Mouse (Mus musculus) midbrain, embryonic 13.5 days (tissue): Measurements from ENCODE around the gene Kif13a. TPM values are rescaled to one million over a fixed set of nuclear protein-coding genes. Genes with fewer than 3 reads are reported as not detected.

Experiments
- ATAC-seq: fragments of 200-750 bp; cut with Nextera tagmentation; 2 replicates; pipeline ENCODE4 v1.8.0; 2017; ENCODE audit warnings: mild to moderate bottlenecking, moderate TSS enrichment, moderate library complexity
- H3K27ac ChIP-seq: fragments of 300-500 bp; sonication (generic); 2 replicates; pipeline ENCODE4 v1.5.1; 2015; ENCODE audit warnings: inconsistent platforms, mild to moderate bottlenecking, moderate library complexity
- H3K27me3 ChIP-seq: fragments of 300-500 bp; sonication (generic); 2 replicates; pipeline ENCODE4 v1.6.1; 2015; ENCODE audit warnings: mild to moderate bottlenecking, inconsistent platforms
- H3K36me3 ChIP-seq: fragments of 300-500 bp; sonication (generic); 2 replicates; pipeline ENCODE4 v1.6.1; 2015; ENCODE audit warnings: mild to moderate bottlenecking, inconsistent platforms
- H3K4me1 ChIP-seq: fragments of 300-500 bp; sonication (generic); replicated peaks from 2 replicates; pipeline ENCODE4 v1.6.1; 2015; ENCODE audit warnings: inconsistent platforms
- H3K4me2 ChIP-seq: fragments of 300-500 bp; sonication (generic); replicated peaks from 2 replicates; pipeline ENCODE4 v1.6.1; 2015; ENCODE audit warnings: moderate library complexity, mild to moderate bottlenecking, inconsistent platforms
- H3K4me3 ChIP-seq: fragments of 300-500 bp; sonication (generic); replicated peaks from 2 replicates; pipeline ENCODE4 v1.5.1; 2015; ENCODE audit warnings: mild to moderate bottlenecking, inconsistent platforms
- H3K9ac ChIP-seq: fragments of 300-500 bp; sonication (generic); replicated peaks from 2 replicates; pipeline ENCODE4 v1.6.1; 2015; ENCODE audit warnings: mild to moderate bottlenecking, inconsistent platforms
- H3K9me3 ChIP-seq: fragments of 300-500 bp; sonication (generic); 2 replicates; pipeline ENCODE4 v1.6.1; 2016; ENCODE audit warnings: mild to moderate bottlenecking, inconsistent platforms
- WGBS: fragments of 180-500 bp; shearing (Covaris S2); methylation state at CpG from one replicate; pipeline ENCODE4 v1.1.7; 2015; 5-methylcytosine and 5-hydroxymethylcytosine counted together
- polyA plus RNA-seq: library from polyadenylated mRNA; unstranded; fragments of >200 nt; fragmentation: Nextera tagmentation; extraction: Ambion mirVana; gene quantifications from 2 replicates; pipeline ENCODE4 v1.2.1, GENCODE M21; 2015

The Kif13a gene
- polyA plus RNA-seq, 1 experiment from 2014 or later, result 9.6 TPM

DNA sequence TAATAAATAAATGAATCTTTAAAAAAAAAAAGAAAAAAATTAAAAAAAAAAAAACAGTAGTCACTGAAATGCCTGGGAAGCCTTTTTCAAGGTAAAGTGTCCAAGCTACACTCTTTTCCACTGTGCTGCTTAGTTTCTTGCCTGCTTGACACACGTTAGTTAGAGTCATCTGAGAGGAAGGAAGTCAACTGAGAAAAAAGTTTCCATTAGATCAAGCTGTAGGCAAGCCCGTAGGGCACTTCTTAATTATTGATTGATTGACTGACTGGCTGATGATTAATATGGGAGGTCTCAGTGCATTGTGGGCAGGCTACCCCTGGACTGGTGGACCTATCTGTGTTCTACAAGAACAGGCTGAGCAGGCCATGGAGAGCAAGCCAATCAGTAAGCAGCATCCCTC lies 9.9 kb downstream of the Kif13a start:
- ATAC-seq, result no peak
- 89% methylated on average over 2 of the region's 2 CpGs for WGBS
- 0 out of 2 replicates have a peak, but pooled peaks cover 4% of the 10 kb centered on the region for H3K36me3 ChIP-seq

DNA sequence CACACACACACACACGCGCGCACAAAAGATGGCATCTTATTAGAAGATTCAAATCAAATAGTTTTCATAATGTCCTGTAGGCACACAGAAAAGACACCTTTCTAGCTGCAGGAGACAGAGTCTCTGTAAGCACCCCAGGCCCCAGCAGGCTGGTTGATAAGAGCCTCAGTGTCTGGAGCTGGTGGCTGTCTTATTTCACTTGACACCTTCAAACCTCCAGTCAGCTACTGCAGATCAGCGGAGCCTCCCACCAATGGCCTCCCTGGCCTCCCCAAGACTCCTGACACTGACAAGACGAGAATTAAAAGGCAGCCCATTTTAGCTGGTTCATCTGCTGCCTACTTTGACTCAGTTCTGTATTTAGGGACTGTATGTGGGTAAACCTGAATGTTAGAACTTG lies 11.2 kb downstream of the Kif13a start:
- 90% methylated on average over 5 of the region's 5 CpGs for WGBS
- Histone ChIP-seq H3K27me3 (no peaks in the 10 kb centered on the region), H3K4me1 (no peaks in the 10 kb centered on the region), H3K36me3 (0 out of 2 replicates have a peak, but pooled peaks cover 4% of the 10 kb centered on the region), H3K4me2 (no peak overlapping the region), H3K4me3 (no peak overlapping the region), H3K9ac (no peak overlapping the region), H3K9me3 (no peaks in the 10 kb centered on the region), H3K27ac (no peak overlapping the region)
- ATAC-seq, result no peak

More for the DNA sequence above, 9.9 kb downstream of the Kif13a start:
- H3K9me3 ChIP-seq, result no peaks in the 10 kb centered on the region
- H3K27ac ChIP-seq, result no peak overlapping the region
- no peak overlapping the region for H3K4me3 ChIP-seq
- H3K27me3 ChIP-seq, result no peaks in the 10 kb centered on the region
- no peaks in the 10 kb centered on the region for H3K4me1 ChIP-seq
- H3K9ac ChIP-seq, result no peak overlapping the region
- no peak overlapping the region for H3K4me2 ChIP-seq

DNA sequence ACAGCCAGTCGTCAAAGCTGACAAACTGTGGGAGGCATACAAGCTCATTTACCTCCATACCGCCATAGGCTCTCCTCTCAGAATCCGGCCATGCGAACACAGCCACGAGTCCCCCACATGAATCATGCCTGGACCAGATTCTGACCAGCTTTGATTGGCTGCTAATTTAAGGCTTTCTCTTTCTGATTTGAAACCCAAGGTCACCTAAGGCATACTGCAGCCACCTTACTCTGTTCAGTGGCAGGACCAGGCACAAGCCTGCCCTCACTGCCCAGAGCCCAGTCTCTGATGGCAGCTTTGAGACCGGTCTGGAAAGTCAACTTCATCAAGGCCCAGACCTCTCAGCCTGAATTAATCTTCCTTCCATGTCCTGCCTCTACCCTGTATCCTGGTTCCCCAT lies 17.7 kb downstream of the Kif13a start:
- Histone ChIP-seq H3K27me3 (no peaks in the 10 kb centered on the region), H3K27ac (no peak overlapping the region), H3K4me1 (peaks cover 40% of the 10 kb centered on the region), H3K4me2 (no peak overlapping the region), H3K36me3 (no peaks in the 10 kb centered on the region), H3K4me3 (no peak overlapping the region), H3K9me3 (no peaks in the 10 kb centered on the region), H3K9ac (no peak overlapping the region)
- ATAC-seq, result no peak
- 81% methylated on average over 6 of the region's 6 CpGs for WGBS

GRCm38 (mm10) chr13:46911018-46911419 lies 18.6 kb downstream of the Kif13a start:
- Histone ChIP-seq H3K9me3 (no peaks in the 10 kb centered on the region), H3K36me3 (no peaks in the 10 kb centered on the region), H3K4me3 (no peak overlapping the region), H3K9ac (no peak overlapping the region), H3K27ac (no peak overlapping the region), H3K4me1 (peaks cover 41% of the 10 kb centered on the region), H3K4me2 (no peak overlapping the region), H3K27me3 (no peaks in the 10 kb centered on the region)
- 52% methylated on average over 11 of the region's 11 CpGs for WGBS
- ATAC-seq, result 0 out of 2 replicates have a peak, but pooled peaks have one; percentile 40

GRCm38 (mm10) chr13:46909946-46910345 lies 19.7 kb downstream of the Kif13a start:
- no peak for ATAC-seq
- Histone ChIP-seq H3K36me3 (no peaks in the 10 kb centered on the region), H3K4me2 (no peak overlapping the region), H3K9ac (no peak overlapping the region), H3K27me3 (no peaks in the 10 kb centered on the region), H3K9me3 (no peaks in the 10 kb centered on the region), H3K4me1 (peaks cover 41% of the 10 kb centered on the region), H3K27ac (no peak overlapping the region), H3K4me3 (no peak overlapping the region)
- WGBS, result 78% methylated on average over 3 of the region's 3 CpGs

DNA sequence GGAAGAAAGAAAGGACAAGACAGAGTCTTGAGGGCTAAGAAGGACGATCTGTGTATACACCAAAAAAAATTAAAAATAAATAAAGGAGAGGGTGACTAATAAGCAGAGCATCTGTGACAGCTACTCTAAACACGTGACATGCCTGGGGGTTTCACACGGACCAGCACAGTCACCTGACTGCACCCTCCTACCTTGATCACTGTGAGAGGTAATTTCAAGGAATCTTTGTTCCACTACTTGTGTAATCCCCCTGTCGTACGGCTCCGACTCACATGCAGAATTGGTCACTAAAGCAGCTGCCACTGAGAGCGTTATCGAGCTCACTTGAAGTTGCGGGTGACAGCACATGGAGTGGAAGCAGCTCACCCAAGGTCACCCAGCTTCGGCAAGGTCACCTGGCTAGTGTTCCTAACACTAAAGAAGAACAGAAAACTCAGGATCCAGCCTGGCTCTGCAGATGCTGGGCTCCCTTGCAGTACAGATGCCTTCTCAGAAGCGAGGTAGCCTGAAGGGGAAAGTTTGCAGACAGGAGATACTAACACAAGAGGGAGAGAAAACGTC lies 20.6 kb downstream of the Kif13a start:
- Histone ChIP-seq H3K27ac (no peak overlapping the region), H3K9ac (no peak overlapping the region), H3K4me2 (no peak overlapping the region), H3K4me1 (peaks cover 41% of the 10 kb centered on the region), H3K9me3 (no peaks in the 10 kb centered on the region), H3K27me3 (no peaks in the 10 kb centered on the region), H3K36me3 (no peaks in the 10 kb centered on the region), H3K4me3 (no peak overlapping the region)
- WGBS, result 72% methylated on average over 12 of the region's 12 CpGs
- ATAC-seq, result no peak

DNA sequence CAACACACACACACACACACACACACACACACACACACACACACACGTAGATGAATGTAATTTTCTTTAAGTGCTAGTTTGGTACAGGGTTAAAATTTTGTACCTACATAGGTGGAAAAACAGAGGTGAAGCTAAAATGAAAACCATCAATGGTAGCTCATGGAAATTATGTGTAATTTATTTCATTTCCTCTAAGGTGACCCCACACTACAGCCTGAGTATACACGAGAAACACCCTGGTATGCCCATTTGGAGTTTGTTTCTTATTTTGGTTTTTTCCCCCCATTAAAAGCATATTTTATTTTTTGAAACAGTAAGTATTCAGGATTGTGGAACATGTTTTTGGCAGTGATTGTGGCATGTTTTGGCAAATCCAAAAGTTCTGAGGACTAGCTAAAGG lies 21.3 kb downstream of the Kif13a start:
- no peak overlapping the region for H3K4me2 ChIP-seq
- 0 out of 2 replicates have a peak, but pooled peaks cover under 1% of the 10 kb centered on the region for H3K36me3 ChIP-seq
- ATAC-seq, result no peak
- H3K27ac ChIP-seq, result no peak overlapping the region
- WGBS, result 91% methylated on average over 2 of the region's 2 CpGs
- H3K4me3 ChIP-seq, result no peak overlapping the region
- H3K9ac ChIP-seq, result no peak overlapping the region
- H3K9me3 ChIP-seq, result no peaks in the 10 kb centered on the region
- H3K4me1 ChIP-seq, result peaks cover 41% of the 10 kb centered on the region
- no peaks in the 10 kb centered on the region for H3K27me3 ChIP-seq

GRCm38 (mm10) chr13:46907861-46908260 lies 21.8 kb downstream of the Kif13a start:
- Histone ChIP-seq H3K36me3 (0 out of 2 replicates have a peak, but pooled peaks cover 5% of the 10 kb centered on the region), H3K27ac (no peak overlapping the region), H3K9me3 (no peaks in the 10 kb centered on the region), H3K4me2 (no peak overlapping the region), H3K4me3 (no peak overlapping the region), H3K4me1 (peaks cover 41% of the 10 kb centered on the region), H3K27me3 (no peaks in the 10 kb centered on the region), H3K9ac (no peak overlapping the region)
- no peak for ATAC-seq
- 32% methylated on average over 10 of the region's 10 CpGs for WGBS

- WGBS, result 84% methylated on average over 4 of the region's 4 CpGs
- Histone ChIP-seq H3K4me3 (no peak overlapping the region), H3K4me1 (peaks cover 41% of the 10 kb centered on the region), H3K27me3 (no peaks in the 10 kb centered on the region), H3K36me3 (0 out of 2 replicates have a peak, but pooled peaks cover 5% of the 10 kb centered on the region), H3K9ac (no peak overlapping the region), H3K4me2 (no peak overlapping the region), H3K9me3 (no peaks in the 10 kb centered on the region), H3K27ac (no peak overlapping the region)
- no peak for ATAC-seq
Measured at GRCm38 (mm10) chr13:46907115-46907514, 22.6 kb downstream of the Kif13a start.

DNA sequence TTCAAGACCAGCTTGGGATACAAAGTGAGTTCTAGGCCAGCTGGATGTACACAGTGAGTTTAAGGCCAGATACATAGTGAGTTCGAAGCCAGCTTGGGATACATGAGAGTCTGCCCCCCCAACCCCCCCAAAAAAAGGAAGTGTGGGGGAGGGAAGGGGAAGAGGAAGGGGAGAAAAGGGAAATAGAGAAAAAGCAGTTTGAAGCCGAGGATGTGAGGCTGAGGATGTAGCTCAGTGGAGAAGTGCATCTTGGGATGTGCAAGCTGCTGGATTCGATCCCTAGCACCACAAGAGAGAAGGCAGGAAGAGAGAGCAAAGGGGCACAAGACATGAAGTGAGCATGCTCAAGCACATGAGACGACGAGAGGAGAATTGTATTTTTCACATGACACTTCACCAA lies 23.7 kb downstream of the Kif13a start:
- Histone ChIP-seq H3K4me1 (peaks cover 29% of the 10 kb centered on the region), H3K9ac (no peak overlapping the region), H3K27me3 (no peaks in the 10 kb centered on the region), H3K36me3 (0 out of 2 replicates have a peak, but pooled peaks cover 5% of the 10 kb centered on the region), H3K27ac (no peak overlapping the region), H3K4me2 (no peak overlapping the region), H3K9me3 (no peaks in the 10 kb centered on the region), H3K4me3 (no peak overlapping the region)
- no peak for ATAC-seq
- 90% methylated on average over 5 of the region's 5 CpGs for WGBS

GRCm38 (mm10) chr13:46904982-46905621 lies 24.6 kb downstream of the Kif13a start:
- Histone ChIP-seq H3K9me3 (no peaks in the 10 kb centered on the region), H3K4me3 (no peak overlapping the region), H3K27ac (no peak overlapping the region), H3K27me3 (no peaks in the 10 kb centered on the region), H3K9ac (no peak overlapping the region), H3K4me1 (peaks cover 25% of the 10 kb centered on the region), H3K4me2 (no peak overlapping the region), H3K36me3 (0 out of 2 replicates have a peak, but pooled peaks cover 5% of the 10 kb centered on the region)
- ATAC-seq, result no peak
- 94% methylated on average over 14 of the region's 14 CpGs for WGBS

DNA sequence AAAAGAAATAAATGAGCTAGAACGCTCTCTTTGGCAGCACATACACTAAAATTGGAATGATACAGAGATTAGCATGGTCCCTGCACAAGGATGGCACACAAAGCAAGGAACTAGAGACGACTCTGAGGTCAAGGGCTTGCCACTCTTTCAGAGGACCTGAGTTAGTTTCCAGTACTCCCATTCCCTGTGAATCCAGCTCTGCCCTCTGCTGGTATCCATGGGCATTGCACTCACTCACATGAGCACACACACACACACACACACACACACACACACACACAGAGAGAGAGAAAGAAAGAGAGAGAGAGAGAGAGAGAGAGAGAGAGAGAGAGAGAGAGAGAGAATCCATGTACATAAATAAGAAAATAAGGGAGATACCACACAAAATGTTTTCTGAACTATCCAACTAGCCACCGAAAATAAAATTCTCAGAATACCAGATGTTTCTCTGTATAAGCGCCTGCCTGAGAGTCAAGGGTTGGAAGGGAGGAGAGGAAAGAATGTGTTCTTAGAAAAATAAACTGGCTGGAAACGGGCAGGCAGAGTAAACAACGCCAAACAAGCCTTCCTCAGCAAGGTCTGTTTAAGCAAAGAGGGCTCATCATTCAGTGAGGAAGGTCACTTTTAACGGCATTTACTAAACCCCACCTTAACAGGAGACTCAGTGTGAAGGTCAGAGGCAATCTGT lies 27.0 kb downstream of the Kif13a start:
- no peaks in the 10 kb centered on the region for H3K27me3 ChIP-seq
- H3K9ac ChIP-seq, result no peak overlapping the region
- no peak overlapping the region for H3K4me2 ChIP-seq
- peaks cover 21% of the 10 kb centered on the region for H3K4me1 ChIP-seq
- no peak overlapping the region for H3K4me3 ChIP-seq
- H3K27ac ChIP-seq, result no peak overlapping the region
- ATAC-seq, result no peak
- no peaks in the 10 kb centered on the region for H3K9me3 ChIP-seq
- H3K36me3 ChIP-seq, result 0 out of 2 replicates have a peak, but pooled peaks cover 5% of the 10 kb centered on the region
- 96% methylated on average over 7 of the region's 7 CpGs for WGBS
